Mouse (Mus musculus): ENCODE data around the gene Zfp971. TPM values are rescaled to one million over a fixed set of nuclear protein-coding genes. Genes with fewer than 3 reads are reported as not detected.

Gene Zfp971
- polyA plus RNA-seq (2014; fragmentation: Illumina TruSeq; extraction: RNeasy Lipid Tissue Mini Kit (QIAGEN cat#74804)), result 111 TPM

DNA sequence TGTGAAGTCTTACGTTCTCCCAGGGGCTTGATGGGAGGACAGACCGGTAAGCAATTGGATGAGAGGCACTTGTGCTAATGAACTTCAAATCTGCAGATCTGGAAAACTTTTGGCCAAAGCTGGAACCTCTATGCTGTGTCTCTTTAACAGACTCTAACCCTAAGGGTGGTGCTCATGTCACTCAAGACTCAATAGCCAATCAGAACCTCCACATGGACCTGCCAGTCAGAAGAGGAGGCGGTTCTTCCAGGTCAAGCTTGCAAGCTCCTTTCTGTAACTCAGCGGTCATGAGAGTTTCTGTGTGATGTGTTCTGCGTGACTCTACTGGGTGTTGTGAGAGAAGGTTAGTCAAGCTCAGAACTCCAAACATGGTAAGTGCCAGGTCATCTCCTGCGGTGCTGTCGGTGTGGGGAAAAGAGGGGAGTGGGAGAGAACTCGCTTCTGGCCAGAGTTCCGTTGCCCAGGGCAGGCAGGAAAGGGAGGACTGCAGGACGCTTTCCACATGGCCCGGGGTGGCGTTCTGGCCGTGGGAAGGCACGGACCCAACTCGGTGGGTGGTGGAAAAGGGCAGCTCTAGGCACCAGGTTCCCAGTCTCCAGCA is at the start of gene Zfp971:
TSS of gene Zfp971 (plus strand) at position 274 of the 601 bp plus-strand sequence.

DNA sequence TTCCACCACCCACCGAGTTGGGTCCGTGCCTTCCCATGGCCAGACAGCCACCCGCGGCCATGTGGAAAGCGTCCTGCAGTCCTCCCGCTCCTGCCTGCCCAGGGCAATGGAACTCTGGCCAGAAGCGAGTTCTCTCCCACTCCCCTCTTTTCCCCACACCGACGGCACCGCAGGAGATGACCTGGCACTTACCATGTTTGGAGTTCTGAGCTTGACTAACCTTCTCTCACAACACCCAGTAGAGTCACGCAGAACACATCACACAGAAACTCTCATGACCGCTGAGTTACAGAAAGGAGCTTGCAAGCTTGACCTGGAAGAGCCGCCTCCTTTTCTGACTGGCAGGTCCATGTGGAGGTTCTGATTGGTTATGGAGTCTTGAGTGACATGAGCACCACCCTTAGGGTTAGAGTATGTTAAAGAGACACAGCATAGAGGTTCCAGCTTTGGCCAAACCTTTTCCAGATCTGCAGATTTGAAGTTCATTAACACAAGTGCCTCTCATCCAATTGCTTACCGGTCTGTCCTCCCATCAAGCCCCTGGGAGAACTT is 55.2 kb downstream of the Zfp971 start, which contains the start of gene Zfp931:
TSS of gene Zfp931 (minus strand) at position 311 of the 552 bp plus-strand sequence.

Other genes starting within 250 kb of the Zfp971 start
- 145 TPM for gene Gm14325, start 182.9 kb upstream of the Zfp971 start, polyA plus RNA-seq (2014; fragmentation: Illumina TruSeq; extraction: RNeasy Lipid Tissue Mini Kit (QIAGEN cat#74804))
- 10.0 TPM for gene Gm14327, start 126.2 kb upstream of the Zfp971 start, polyA plus RNA-seq (2014; fragmentation: Illumina TruSeq; extraction: RNeasy Lipid Tissue Mini Kit (QIAGEN cat#74804))
- not detected for gene Zfp972, start 97.7 kb upstream of the Zfp971 start, polyA plus RNA-seq (2014; fragmentation: Illumina TruSeq; extraction: RNeasy Lipid Tissue Mini Kit (QIAGEN cat#74804))
- 93.3 TPM for gene Gm14326, start 66.0 kb upstream of the Zfp971 start, polyA plus RNA-seq (2014; fragmentation: Illumina TruSeq; extraction: RNeasy Lipid Tissue Mini Kit (QIAGEN cat#74804))
- gene Zfp931, start 55.2 kb downstream of the Zfp971 start, polyA plus RNA-seq (2014; fragmentation: Illumina TruSeq; extraction: RNeasy Lipid Tissue Mini Kit (QIAGEN cat#74804)), result 106 TPM
- 0.88 TPM for gene Phactr3, start 95.7 kb downstream of the Zfp971 start, polyA plus RNA-seq (2014; fragmentation: Illumina TruSeq; extraction: RNeasy Lipid Tissue Mini Kit (QIAGEN cat#74804))